Mouse (Mus musculus) embryonic stem cell, embryonic (primary cell): ENCODE results near the gene Nek9.

Source experiments
- CTCF ChIA-PET, 4 experiments: fragments of 300-600 bp in 2 of 4; fragments of 350-600 bp in 2 of 4; sonication (Branson Sonifier 250); formaldehyde crosslinking; loops; one replicate each; lab custom pipeline; 2022; ENCODE audit warnings: inconsistent platforms in 2 of 4; lab: Charles Lee
- POLR2A ChIA-PET, 4 experiments: fragments of 300-600 bp in 2 of 4; fragments of 350-600 bp in 2 of 4; sonication (Branson Sonifier 250); formaldehyde crosslinking; loops; one replicate each; lab custom pipeline; 2022; ENCODE audit warnings: antibody characterized with exemption in 4 of 4, inconsistent platforms in 1 of 4; lab: Charles Lee

Nek9 gene

GRCm38 (mm10) chr12:85339243-85339729 is at the start of gene Nek9:
TSS of gene Nek9 (minus strand) at chr12:85339362.
- POLR2A ChIA-PET, result interaction anchor here (0.5 to 3.2 kb wide), 49 partner anchors 9 to 407 kb away, joined by 3 to 15 read pairs (median 3); partner anchors contain the start of genes Rps6kl1 (in 3 of the 4), Flvcr2 (in 1 of the 4) and Fos (in 1 of the 4)
- CTCF ChIA-PET, result interaction anchor here (0.5 to 1.6 kb wide), 17 partner anchors 34 to 477 kb away, joined by 3 to 13 read pairs (median 4); partner anchors contain the start of gene Tmed10 (in 1 of the 4)

GRCm38 (mm10) chr12:85385995-85386375 is 46.8 kb upstream of the Nek9 start:
- ChIA-PET POLR2A (interaction anchor here in 3 of 4 experiments (0.6 to 2.2 kb wide), 25 partner anchors 11 to 258 kb away, joined by 3 to 13 read pairs (median 3); partner anchors contain the start of gene Fos (in 3 of the 3)), CTCF (interaction anchor here in 2 of 4 experiments (0.6 to 1.1 kb wide), 5 partner anchors 45 to 240 kb away, joined by 3 to 6 read pairs (median 5); no protein-coding TSS in a partner anchor)

DNA sequence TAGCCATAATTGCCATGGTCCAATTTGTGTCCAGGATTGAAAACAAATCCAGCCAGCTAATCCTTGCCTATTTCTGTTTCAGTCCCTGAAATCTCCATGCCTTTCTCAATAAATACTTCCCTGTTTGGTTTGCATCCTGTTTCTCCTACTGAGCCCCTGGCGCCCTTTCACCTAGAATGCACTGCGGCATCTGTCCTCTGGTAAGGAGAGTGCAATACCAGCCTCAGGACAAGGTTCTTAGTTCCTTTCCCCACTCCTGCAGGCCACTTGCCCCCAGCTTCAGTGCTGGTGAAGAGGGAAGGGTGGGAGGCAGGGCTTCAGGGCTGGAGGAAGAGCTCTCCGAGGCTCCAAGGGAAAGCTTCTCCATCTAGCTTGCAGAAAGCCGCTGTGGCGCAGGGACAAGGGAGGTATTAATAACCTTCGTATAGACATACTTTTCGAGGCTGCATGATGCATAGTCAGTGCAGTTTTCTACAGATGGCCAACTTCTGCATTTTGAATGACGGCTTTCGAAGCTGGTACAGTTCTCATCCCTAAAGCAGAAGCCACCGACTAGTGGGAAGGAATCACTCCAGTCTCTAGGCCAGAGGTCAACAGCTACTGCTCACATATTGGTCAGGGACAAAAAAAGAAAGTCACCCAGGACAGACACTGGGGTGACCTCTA is 46.3 kb upstream of the Nek9 start:
- POLR2A ChIA-PET, result interaction anchor here in 3 of 4 experiments (0.6 to 2.2 kb wide), 24 partner anchors 11 to 258 kb away, joined by 3 to 13 read pairs (median 3); partner anchors contain the start of gene Fos (in 3 of the 3)
- CTCF ChIA-PET, result interaction anchor here in 2 of 4 experiments (0.6 to 1.1 kb wide), 5 partner anchors 45 to 240 kb away, joined by 3 to 6 read pairs (median 5); no protein-coding TSS in a partner anchor

GRCm38 (mm10) chr12:85382761-85383680 is 43.9 kb upstream of the Nek9 start:
- POLR2A ChIA-PET, result interaction anchor here in 3 of 4 experiments (0.7 to 2.1 kb wide), 12 partner anchors 15 to 111 kb away, joined by 3 to 9 read pairs (median 3); no protein-coding TSS in a partner anchor
- CTCF ChIA-PET, result interaction anchor here in 1 of 4 experiments (0.7 kb wide), 1 partner anchor 231 kb away, joined by 3 read pairs; no protein-coding TSS in a partner anchor

- ChIA-PET POLR2A (interaction anchor here (0.5 to 5.1 kb wide), 27 partner anchors 13 to 111 kb away, joined by 3 to 43 read pairs (median 4); partner anchors contain the start of genes Fos (in 3 of the 4), Acyp1 (in 1 of the 4) and Zc2hc1c (in 1 of the 4)), CTCF (interaction anchor here (0.5 to 2.0 kb wide), 39 partner anchors 12 to 573 kb away, joined by 3 to 18 read pairs (median 5); no protein-coding TSS in a partner anchor)
Observed at GRCm38 (mm10) chr12:85381570-85381969, 42.4 kb upstream of the Nek9 start.

GRCm38 (mm10) chr12:85380942-85381341 is 41.8 kb upstream of the Nek9 start:
- CTCF ChIA-PET, result interaction anchor here (0.6 to 2.0 kb wide), 43 partner anchors 13 to 572 kb away, joined by 3 to 18 read pairs (median 5); no protein-coding TSS in a partner anchor
- POLR2A ChIA-PET, result interaction anchor here in 3 of 4 experiments (0.6 to 5.1 kb wide), 29 partner anchors 12 to 269 kb away, joined by 3 to 43 read pairs (median 4); partner anchors contain the start of genes Fos (in 3 of the 3), Acyp1 (in 1 of the 3) and Zc2hc1c (in 1 of the 3)

DNA sequence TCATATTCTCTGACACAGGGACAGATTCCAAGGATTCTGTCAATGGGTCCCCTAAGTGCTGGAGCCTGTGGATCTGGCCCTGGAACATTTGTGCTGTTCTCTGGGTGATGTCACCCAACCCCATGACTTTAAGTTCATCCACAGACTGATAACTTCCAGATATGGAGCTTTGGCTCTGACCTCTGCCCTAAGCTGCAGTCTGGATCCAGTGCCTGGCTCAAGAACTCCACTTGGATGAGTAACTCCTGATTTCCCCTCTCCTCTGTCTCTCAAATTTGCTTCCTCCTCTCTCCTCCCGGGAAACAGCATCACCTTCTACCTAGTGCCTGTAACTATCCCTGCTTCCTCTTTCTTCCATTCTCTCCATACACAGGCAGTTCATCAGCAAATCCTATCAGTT is 41.1 kb upstream of the Nek9 start:
- POLR2A ChIA-PET, result interaction anchor here in 3 of 4 experiments (0.7 to 5.1 kb wide), 16 partner anchors 10 to 111 kb away, joined by 3 to 43 read pairs (median 7); partner anchors contain the start of gene Fos (in 3 of the 3)

DNA sequence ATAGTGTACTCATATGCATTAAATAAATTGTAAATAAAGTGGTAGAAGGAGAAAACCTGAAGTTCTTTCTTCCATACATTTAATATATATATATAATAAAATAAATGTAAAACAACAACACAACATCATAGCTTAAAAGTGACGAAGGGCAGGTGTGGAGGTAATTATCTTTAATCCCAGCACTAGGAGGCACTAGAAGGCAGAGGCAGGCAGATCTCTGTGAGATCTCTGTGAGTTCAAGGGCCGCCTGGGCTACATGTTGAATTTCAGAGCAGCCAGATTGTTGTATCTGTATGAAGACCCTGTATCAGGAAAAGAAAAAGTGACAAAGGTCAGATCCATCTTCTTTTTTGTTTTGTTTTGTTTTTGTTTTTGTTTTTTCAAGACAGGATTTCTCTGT is 39.1 kb upstream of the Nek9 start:
- ChIA-PET CTCF (interaction anchor here (0.6 to 2.2 kb wide), 14 partner anchors 73 to 733 kb away, joined by 3 to 27 read pairs (median 5); partner anchors contain the start of gene Fos (in 1 of the 4)), POLR2A (interaction anchor here (0.7 to 5.1 kb wide), 21 partner anchors 9 to 197 kb away, joined by 3 to 43 read pairs (median 5); partner anchors contain the start of genes Fos (in 3 of the 4) and Nek9 (in 1 of the 4))

More for the DNA sequence above, 41.1 kb upstream of the Nek9 start:
- CTCF ChIA-PET, result interaction anchor here in 3 of 4 experiments (0.6 to 2.1 kb wide), 13 partner anchors 33 to 113 kb away, joined by 3 to 18 read pairs (median 5); no protein-coding TSS in a partner anchor

DNA sequence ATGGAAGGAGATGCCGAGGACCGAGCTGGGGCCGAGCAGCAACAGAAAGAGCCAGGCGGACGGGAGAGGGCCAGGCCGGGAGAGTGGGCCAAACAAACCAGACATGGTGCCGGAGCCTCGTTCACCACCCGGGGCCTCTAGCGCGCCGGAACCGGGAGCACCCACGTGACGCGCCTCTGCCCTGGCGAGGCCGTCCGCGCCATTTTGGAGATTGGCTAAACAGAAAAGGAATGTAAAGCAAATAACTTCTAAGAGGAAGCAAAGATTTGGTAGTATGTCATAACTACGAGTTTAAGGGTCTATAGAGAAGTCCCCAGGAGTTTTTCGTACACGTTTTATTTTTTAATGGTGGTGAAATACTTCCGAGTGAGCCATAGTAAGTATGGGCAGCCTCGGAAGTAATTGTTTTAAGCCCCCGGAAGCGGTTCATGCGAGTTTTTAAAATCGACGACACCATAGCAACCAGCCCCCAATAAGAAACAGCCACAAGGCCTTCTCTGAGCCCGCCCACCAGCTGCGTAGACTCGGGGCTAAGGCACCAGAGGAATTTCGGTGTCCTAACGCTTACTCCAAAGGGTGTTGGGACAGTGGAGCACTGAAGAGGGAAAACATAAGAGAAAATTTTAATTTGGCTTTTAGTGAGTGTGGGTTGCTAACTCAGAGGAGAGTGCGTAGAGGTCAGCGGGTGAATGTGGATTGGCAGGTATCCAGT is 35.6 kb upstream of the Nek9 start, which contains the start of gene Tmed10:
Gene Tmed10 (minus strand): TSS at position 287 of the 712 bp plus-strand sequence.
- CTCF ChIA-PET, result interaction anchor here in 2 of 4 experiments (0.5 to 1.0 kb wide), 2 partner anchors 35 to 46 kb away, joined by 3 to 4 read pairs; partner anchors contain the start of gene Nek9 (in 1 of the 2)
- POLR2A ChIA-PET, result interaction anchor here in 3 of 4 experiments (0.6 to 4.4 kb wide), 20 partner anchors 13 to 331 kb away, joined by 3 to 17 read pairs (median 3); partner anchors contain the start of gene Fos (in 1 of the 3)

DNA sequence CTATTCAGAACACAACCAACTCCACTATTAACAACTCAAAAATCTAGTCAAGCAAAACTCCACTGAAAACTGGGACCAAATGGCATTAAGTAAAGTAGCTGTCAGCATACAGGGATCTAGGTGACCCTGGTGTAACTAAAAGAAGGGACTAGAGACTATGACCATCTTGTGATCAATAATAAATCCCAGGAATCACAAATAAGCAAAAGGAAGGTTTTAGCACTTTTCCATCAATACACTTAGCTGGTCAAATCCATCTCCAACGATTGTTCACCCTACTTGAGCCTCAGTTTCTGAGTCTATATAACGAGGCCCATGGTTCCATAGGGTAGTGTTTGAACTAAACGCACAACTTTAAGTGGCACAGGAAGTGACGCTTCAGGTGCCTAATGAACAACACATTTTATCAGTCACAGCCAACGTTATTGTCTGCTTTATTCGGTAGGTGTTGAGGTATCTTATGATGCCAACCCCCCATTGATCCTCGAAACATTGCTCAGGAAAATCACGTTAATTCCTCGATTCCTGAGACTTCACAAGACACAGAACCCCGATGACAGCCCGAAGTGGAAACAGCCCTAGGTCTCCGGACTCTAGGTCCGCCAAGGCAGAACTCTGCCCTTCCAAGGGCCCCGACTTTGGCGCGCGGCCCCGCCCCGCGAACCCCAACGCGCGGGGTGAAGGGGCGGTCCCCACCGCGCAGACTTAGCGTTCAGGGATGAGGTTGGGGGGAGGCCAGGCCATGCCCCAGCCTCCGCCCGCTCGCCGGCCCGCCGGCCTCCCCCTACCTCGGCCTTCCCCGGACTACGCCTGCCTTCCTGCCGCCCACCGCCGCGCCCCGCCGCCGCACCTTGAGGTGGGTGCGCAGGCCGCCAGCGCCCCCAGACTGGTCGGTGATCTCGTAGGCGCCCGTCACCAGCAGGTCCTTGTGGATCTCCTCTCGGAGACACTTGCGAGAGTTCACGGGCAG is 34.7 kb upstream of the Nek9 start:
- POLR2A ChIA-PET, result interaction anchor here in 3 of 4 experiments (0.7 to 4.4 kb wide), 15 partner anchors 27 to 1442 kb away, joined by 3 to 12 read pairs (median 4); partner anchors contain the start of gene Fos (in 1 of the 3)

GRCm38 (mm10) chr12:85372068-85372665 is 33.0 kb upstream of the Nek9 start:
- ChIA-PET POLR2A (interaction anchor here in 3 of 4 experiments (0.5 to 4.4 kb wide), 22 partner anchors 9 to 917 kb away, joined by 3 to 13 read pairs (median 4); partner anchors contain the start of genes Fos (in 2 of the 3), Nek9 (in 2 of the 3) and Flvcr2 (in 1 of the 3)), CTCF (interaction anchor here in 3 of 4 experiments (0.6 to 0.8 kb wide), 5 partner anchors 24 to 1006 kb away, joined by 3 to 7 read pairs (median 4); no protein-coding TSS in a partner anchor)

More for the DNA sequence above, 34.7 kb upstream of the Nek9 start:
- CTCF ChIA-PET, result interaction anchor here in 2 of 4 experiments (0.6 to 0.7 kb wide), 2 partner anchors 186 to 207 kb away, joined by 3 read pairs; no protein-coding TSS in a partner anchor

- ChIA-PET CTCF (interaction anchor here in 2 of 4 experiments (1.0 kb wide), 2 partner anchors 63 to 123 kb away, joined by 4 to 5 read pairs; no protein-coding TSS in a partner anchor), POLR2A (interaction anchor here in 3 of 4 experiments (0.6 to 2.3 kb wide), 26 partner anchors 8 to 735 kb away, joined by 3 to 11 read pairs (median 4); partner anchors contain the start of genes Arel1 (in 1 of the 3) and Fcf1 (in 1 of the 3))
Observed at GRCm38 (mm10) chr12:85368441-85369063, 29.4 kb upstream of the Nek9 start.

- CTCF ChIA-PET, result no interaction called here
- POLR2A ChIA-PET, result interaction anchor here in 3 of 4 experiments (0.6 to 1.3 kb wide), 4 partner anchors 27 to 878 kb away, joined by 3 to 5 read pairs (median 3); partner anchors contain the start of genes Fos (in 1 of the 3) and Nek9 (in 1 of the 3)
Observed at GRCm38 (mm10) chr12:85366271-85366670, 27.1 kb upstream of the Nek9 start.
